Mouse (Mus musculus) lung, postnatal 10 days (tissue): ENCODE measurements around the gene Dtl.

Source experiments
- DNase-seq: peaks from one replicate; pipeline ENCODE4 v3.0.0; 2021

Dtl gene

GRCm38 (mm10) chr1:191575458-191576247 is at the start of gene Dtl, which contains the start of gene Ints7:
Gene Dtl (minus strand): TSS chr1:191575544.
Gene Ints7 (plus strand): TSS chr1:191575636.
- peak; percentile 100 for DNase-seq

- DNase-seq = peak; percentile 32
Observed at GRCm38 (mm10) chr1:191625026-191625425, 49.7 kb upstream of the Dtl start.

GRCm38 (mm10) chr1:191624492-191624891 is 49.1 kb upstream of the Dtl start:
- DNase-seq = no peak

- DNase-seq = no peak
Observed at GRCm38 (mm10) chr1:191622801-191623200, 47.5 kb upstream of the Dtl start.

- no peak for DNase-seq
Observed at GRCm38 (mm10) chr1:191621096-191621495, 45.8 kb upstream of the Dtl start.

GRCm38 (mm10) chr1:191618067-191618766 is 42.9 kb upstream of the Dtl start:
- no peak for DNase-seq

- no peak for DNase-seq
Observed at GRCm38 (mm10) chr1:191617589-191617988, 42.2 kb upstream of the Dtl start.

- no peak for DNase-seq
Observed at GRCm38 (mm10) chr1:191616245-191616644, 40.9 kb upstream of the Dtl start.

- DNase-seq = no peak
Observed at GRCm38 (mm10) chr1:191612877-191613276, 37.5 kb upstream of the Dtl start.

GRCm38 (mm10) chr1:191611686-191612085 is 36.3 kb upstream of the Dtl start:
- no peak for DNase-seq

GRCm38 (mm10) chr1:191610357-191610756 is 35.0 kb upstream of the Dtl start:
- no peak for DNase-seq

GRCm38 (mm10) chr1:191609578-191609977 is 34.2 kb upstream of the Dtl start:
- DNase-seq = no peak

GRCm38 (mm10) chr1:191609051-191609450 is 33.7 kb upstream of the Dtl start:
- DNase-seq = no peak

GRCm38 (mm10) chr1:191604690-191605089 is 29.3 kb upstream of the Dtl start:
- DNase-seq = no peak

GRCm38 (mm10) chr1:191599210-191599609 is 23.9 kb upstream of the Dtl start:
- DNase-seq = peak; percentile 21

- no peak for DNase-seq
Observed at GRCm38 (mm10) chr1:191596076-191596475, 20.7 kb upstream of the Dtl start.

GRCm38 (mm10) chr1:191592016-191592720 is 16.8 kb upstream of the Dtl start:
- DNase-seq = peak; percentile 33

GRCm38 (mm10) chr1:191588749-191589148 is 13.4 kb upstream of the Dtl start:
- no peak for DNase-seq

- no peak for DNase-seq
Observed at GRCm38 (mm10) chr1:191587062-191587461, 11.7 kb upstream of the Dtl start.

GRCm38 (mm10) chr1:191585704-191586103 is 10.4 kb upstream of the Dtl start:
- DNase-seq = no peak

GRCm38 (mm10) chr1:191584483-191584882 is 9.1 kb upstream of the Dtl start:
- no peak for DNase-seq

- DNase-seq = no peak
Observed at GRCm38 (mm10) chr1:191583836-191584235, 8.5 kb upstream of the Dtl start.

- no peak for DNase-seq
Observed at GRCm38 (mm10) chr1:191581641-191582040, 6.3 kb upstream of the Dtl start.

- no peak for DNase-seq
Observed at GRCm38 (mm10) chr1:191579524-191579923, 4.2 kb upstream of the Dtl start.
